Mouse (Mus musculus) heart, adult 2 months (tissue): ENCODE data around the gene Dnmt3b. TPM values are rescaled to one million over a fixed set of nuclear protein-coding genes. Genes with fewer than 3 reads are reported as not detected.

Source experiments
- DNase-seq, 2 experiments: peaks; one replicate each; pipeline ENCODE4 v3.0.0; 2021
- H3K27ac ChIP-seq: fragments of 200-600 bp; 2 replicates; pipeline ENCODE4 v1.8.1; 2022
- H3K27me3 ChIP-seq: fragments of 200-500 bp; 2 replicates; pipeline ENCODE4 v1.6.1; 2012; ENCODE audit warnings: mild to moderate bottlenecking, low read length, inconsistent platforms, mixed read lengths; ENCODE audit not compliant: control insufficient read depth, insufficient read depth
- H3K36me3 ChIP-seq: fragments of 200-500 bp; 2 replicates; pipeline ENCODE4 v1.6.1; 2012; ENCODE audit warnings: low read length, inconsistent platforms; ENCODE audit not compliant: control insufficient read depth, insufficient read depth
- H3K4me1 ChIP-seq: fragments of 200-500 bp; 2 replicates; pipeline ENCODE4 v1.6.1; 2011; ENCODE audit warnings: low read length; ENCODE audit not compliant: control insufficient read depth, insufficient read depth
- H3K4me3 ChIP-seq: fragments of 200-600 bp; 2 replicates; pipeline ENCODE4 v1.8.1; 2022
- H3K79me2 ChIP-seq: fragments of 200-500 bp; replicated peaks from 2 replicates; pipeline ENCODE4 v1.6.1; 2012; ENCODE audit warnings: mild to moderate bottlenecking, inconsistent platforms, low read length, moderate library complexity, mixed read lengths; ENCODE audit not compliant: control insufficient read depth, insufficient read depth
- H3K9ac ChIP-seq: fragments of 200-500 bp; 2 replicates; pipeline ENCODE4 v1.6.1; 2012; ENCODE audit warnings: low read depth, mild to moderate bottlenecking, control low read depth, inconsistent platforms, low read length, mixed read lengths
- CTCF ChIP-seq: fragments of 200-600 bp; IDR thresholded peaks from 2 replicates; pipeline ENCODE4 v1.8.1; 2022; ENCODE audit warnings: antibody characterized with exemption, mild to moderate bottlenecking, moderate library complexity
- EP300 ChIP-seq: fragments of 200-500 bp; IDR thresholded peaks from 2 replicates; pipeline ENCODE4 v1.6.1; 2011; ENCODE audit warnings: low read depth, low read length, control low read depth; ENCODE audit not compliant: insufficient read depth
- POLR2A ChIP-seq: fragments of 200-500 bp; IDR thresholded peaks from 2 replicates; pipeline ENCODE4 v1.6.1; 2011; ENCODE audit warnings: mild to moderate bottlenecking, low read depth, low read length, control low read depth; ENCODE audit not compliant: insufficient read depth
- WGBS: fragments of 180-500 bp; shearing (Covaris S2); methylation state at CpG from one replicate; pipeline ENCODE4 v1.1.7; 2018; 5-methylcytosine and 5-hydroxymethylcytosine counted together
- intact Hi-C: fragments of 180-260 bp; cut with DNase I; formaldehyde crosslinking; loops from one replicate; pipeline ENCODE4 v1.15.1; 2025
- polyA plus RNA-seq: library from polyadenylated mRNA; depleted of rRNA; stranded (reverse); fragments of >200 nt; gene quantifications from 2 replicates; pipeline ENCODE4 v1.2.3, GENCODE M21; 2012; rRNA removed
- total RNA-seq, 2 experiments: library from RNA; stranded (reverse); gene quantifications; 2 replicates each; pipeline ENCODE4 v1.2.3; 2021

Dnmt3b gene
- total and polyA plus RNA-seq, 3 experiments, result 0.84 to 1.6 (median 1.0) TPM

DNA sequence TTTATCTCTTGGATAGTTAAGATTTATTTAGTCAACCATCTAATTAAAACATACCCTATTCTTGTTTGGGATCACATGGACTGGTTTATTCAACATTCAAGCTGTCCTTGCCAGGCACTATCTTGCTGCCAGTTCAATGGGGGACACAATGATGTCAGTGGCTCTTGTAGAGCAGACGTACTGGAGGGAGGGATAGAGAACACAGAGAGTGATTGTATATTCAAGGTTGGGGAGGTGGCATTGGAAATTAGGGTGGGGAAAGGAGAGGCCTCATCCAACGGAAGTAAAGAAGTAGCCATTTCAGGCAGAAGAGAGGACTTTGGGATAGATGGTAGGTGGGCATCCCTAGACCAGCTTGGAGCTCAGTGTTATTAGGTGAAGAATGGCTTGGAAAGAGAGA is 75.6 kb downstream of the Dnmt3b start:
- no peaks in the 10 kb centered on the region for H3K27me3 ChIP-seq
- no peaks in the 10 kb centered on the region for H3K4me1 ChIP-seq
- TF ChIP-seq CTCF, result no peak
- no peak for TF ChIP-seq EP300
- TF ChIP-seq POLR2A, result no peak
- H3K27ac ChIP-seq, result no peak overlapping the region
- WGBS, result 62% methylated on average over 2 of the region's 2 CpGs
- H3K4me3 ChIP-seq, result no peak overlapping the region
- intact Hi-C loops, result no loop called here
- no peak for DNase-seq
- H3K9ac ChIP-seq, result no peak overlapping the region
- no peaks in the 10 kb centered on the region for H3K79me2 ChIP-seq
- H3K36me3 ChIP-seq, result no peaks in the 10 kb centered on the region

DNA sequence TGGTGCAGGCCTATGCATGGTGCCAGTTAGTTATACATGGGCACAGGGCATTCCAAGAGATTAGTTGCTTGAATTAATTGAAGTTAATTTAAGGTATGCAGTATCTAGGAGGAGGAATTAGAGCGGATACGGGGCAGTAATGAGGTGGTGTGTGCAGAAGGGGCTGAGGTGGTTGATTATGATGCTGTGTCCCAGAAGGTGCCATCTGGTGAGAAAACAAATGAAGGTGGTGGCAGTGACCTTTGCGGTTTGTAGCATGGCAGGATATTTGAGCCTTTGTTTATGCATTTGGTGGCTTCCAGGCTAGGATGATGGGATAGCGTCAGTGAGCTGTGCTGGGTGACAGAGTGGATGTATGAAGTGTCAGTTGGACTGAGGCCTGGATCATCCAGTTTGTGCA is 76.0 kb downstream of the Dnmt3b start:
- no peaks in the 10 kb centered on the region for H3K79me2 ChIP-seq
- no peak overlapping the region for H3K27ac ChIP-seq
- intact Hi-C loops, result no loop called here
- no peaks in the 10 kb centered on the region for H3K36me3 ChIP-seq
- no peak overlapping the region for H3K4me3 ChIP-seq
- no peaks in the 10 kb centered on the region for H3K4me1 ChIP-seq
- no peaks in the 10 kb centered on the region for H3K27me3 ChIP-seq
- no peak overlapping the region for H3K9ac ChIP-seq
- no peak for DNase-seq
- 98% methylated on average over 4 of the region's 4 CpGs for WGBS
- TF ChIP-seq EP300 (no peak), POLR2A (no peak), CTCF (no peak)

DNA sequence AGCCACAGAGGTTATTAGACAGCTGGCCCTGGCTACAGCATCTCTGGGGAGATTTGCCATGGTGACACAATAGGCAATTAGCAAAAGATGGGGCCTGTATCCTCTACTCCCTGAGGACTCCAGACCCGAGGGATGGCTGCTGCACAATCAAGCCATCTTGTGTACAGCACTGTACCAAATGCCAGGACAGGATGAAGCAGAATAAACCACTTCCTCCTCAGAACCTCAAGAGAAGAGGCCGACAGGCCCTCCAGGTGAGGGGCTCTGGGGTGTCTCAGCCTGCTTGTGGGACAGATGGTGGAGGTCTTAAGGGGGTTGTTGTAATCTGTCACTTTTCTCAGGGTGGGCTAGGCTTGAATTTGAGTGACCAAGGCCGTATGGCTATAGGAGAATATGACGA is 84.8 kb downstream of the Dnmt3b start:
- WGBS, result 79% methylated on average over 4 of the region's 4 CpGs

More for the DNA sequence above, 84.8 kb downstream of the Dnmt3b start:
- Histone ChIP-seq H3K36me3 (no peaks in the 10 kb centered on the region), H3K27me3 (no peaks in the 10 kb centered on the region), H3K9ac (no peak overlapping the region), H3K79me2 (no peaks in the 10 kb centered on the region), H3K4me1 (no peaks in the 10 kb centered on the region), H3K4me3 (no peak overlapping the region), H3K27ac (no peak overlapping the region)
- intact Hi-C loops, result no loop called here
- DNase-seq, result no peak
- TF ChIP-seq CTCF, result no peak
- TF ChIP-seq POLR2A, result no peak
- TF ChIP-seq EP300, result no peak

Other genes with a start within 250 kb of the Dnmt3b start
- not detected for gene 4930404H24Rik, start 156.7 kb upstream of the Dnmt3b start, total RNA-seq
- not detected in 2 replicates for gene 4930404H24Rik, start 156.7 kb upstream of the Dnmt3b start, polyA plus RNA-seq
- gene Nol4l, start 119.5 kb upstream of the Dnmt3b start, total RNA-seq, result 1 to 10 TPM; 3.5 to 4.4 TPM
- gene Nol4l, start 119.5 kb upstream of the Dnmt3b start, polyA plus RNA-seq, result 3.9 and 4.0 TPM in 2 replicates
- 10 to 100 TPM; 12.3 to 13.2 TPM for gene Commd7, start 16.7 kb upstream of the Dnmt3b start, total RNA-seq
- gene Commd7, start 16.7 kb upstream of the Dnmt3b start, polyA plus RNA-seq, result 11.2 and 12.4 TPM in 2 replicates
- not detected for gene Dnmt3c, start 47.2 kb downstream of the Dnmt3b start, total RNA-seq
- not detected in 2 replicates for gene Dnmt3c, start 47.2 kb downstream of the Dnmt3b start, polyA plus RNA-seq
- 10 to 100 TPM; 49.6 to 50.4 TPM for gene Mapre1, start 91.8 kb downstream of the Dnmt3b start, total RNA-seq
- gene Mapre1, start 91.8 kb downstream of the Dnmt3b start, polyA plus RNA-seq, result 7.0 and 14.7 TPM in 2 replicates
- not detected for gene Efcab8, start 130.5 kb downstream of the Dnmt3b start, total RNA-seq
- 0.06 and 0.10 TPM in 2 replicates for gene Efcab8, start 130.5 kb downstream of the Dnmt3b start, polyA plus RNA-seq
- not detected for gene Sun5, start 221.6 kb downstream of the Dnmt3b start, total RNA-seq
- gene Sun5, start 221.6 kb downstream of the Dnmt3b start, polyA plus RNA-seq, result not detected in 2 replicates
- not detected for gene Bpifb2, start 225.6 kb downstream of the Dnmt3b start, total RNA-seq
- not detected in 2 replicates for gene Bpifb2, start 225.6 kb downstream of the Dnmt3b start, polyA plus RNA-seq